Comparison of ENCODE assay signal across 12 mouse cellular contexts in genomic region chr2:13235696-13236095, GRCm38 (mm10). TPM values are rescaled to one million over a fixed set of nuclear protein-coding genes. Genes with fewer than 3 reads are reported as not detected.
DNase-seq lines count a peak whose midpoint lies in the region; ATAC-seq lines count a peak whose summit lies in the region.
"Had no signal": no experiment of that assay in that cellular context is flagged by ENCODE, and none has a peak within 500 bp of the region (broad histone marks: within the 10 kb centered on the region; RNA-seq: fewer than 3 reads in every experiment).

No protein-coding gene starts in this region.

- DNase-seq in gastrocnemius, adult 18-20 months (ENCODE audit: low spot score) = peak; percentile 42
- DNase-seq in gastrocnemius, postnatal 14 days = no peak
- DNase-seq in heart, embryonic 10.5 days (ENCODE audit: low spot score) = peak; percentile 72
- DNase-seq in ovary, postnatal 36 days (ENCODE audit: low spot score) = peak; percentile 10
- DNase-seq in right cerebral cortex, adult 2 months (ENCODE audit: low spot score in 2 of 2) = no peak
- DNase-seq in right cerebral cortex, postnatal 4 days = no peak
- DNase-seq: B cell, adult 2 months; thymus, postnatal 4 days had no signal

- WGBS in midbrain, embryonic 13.5 days = 76% methylated on average over 5 of the region's 5 CpGs
- WGBS in midbrain, embryonic 15.5 days = 72% methylated on average over 5 of the region's 5 CpGs
- 51% methylated on average over 5 of the region's 5 CpGs for WGBS in heart, embryonic 10.5 days

- no peak overlapping the region for H3K4me3 ChIP-seq in midbrain, embryonic 13.5 days (replicated peaks)
- H3K4me3 ChIP-seq in midbrain, embryonic 15.5 days = no peak overlapping the region
- no peak overlapping the region for H3K4me3 ChIP-seq in heart, embryonic 10.5 days
- H3K4me3 ChIP-seq: left cerebral cortex, adult 2 months; midbrain, embryonic 12.5 days had no signal

- intact Hi-C loops in gastrocnemius, postnatal 14 days (cut with DNase I; ENCODE audit: low total_unique reads) = no loop called here

- H3K27ac ChIP-seq in midbrain, embryonic 13.5 days = no peak overlapping the region
- no peak overlapping the region for H3K27ac ChIP-seq in midbrain, embryonic 15.5 days
- no peak overlapping the region for H3K27ac ChIP-seq in heart, embryonic 10.5 days
- H3K27ac ChIP-seq: left cerebral cortex, adult 2 months; midbrain, embryonic 12.5 days had no signal

- no peaks in the 10 kb centered on the region for H3K27me3 ChIP-seq in midbrain, embryonic 13.5 days
- H3K27me3 ChIP-seq in midbrain, embryonic 15.5 days (replicated peaks) = no peaks in the 10 kb centered on the region
- no peaks in the 10 kb centered on the region for H3K27me3 ChIP-seq in heart, embryonic 10.5 days (ENCODE audit: insufficient read depth, poor library complexity, severe bottlenecking)
- H3K27me3 ChIP-seq: midbrain, embryonic 12.5 days had no signal

- ATAC-seq in midbrain, embryonic 13.5 days = 0 out of 2 replicates have a peak, but pooled peaks have one; percentile 38
- no peak for ATAC-seq in midbrain, embryonic 15.5 days (replicated peaks)

- H3K4me1 ChIP-seq in midbrain, embryonic 13.5 days (replicated peaks) = peaks cover 16% of the 10 kb centered on the region
- H3K4me1 ChIP-seq in midbrain, embryonic 15.5 days = no peaks in the 10 kb centered on the region
- H3K4me1 ChIP-seq in heart, embryonic 10.5 days = peaks cover 21% of the 10 kb centered on the region

- no peak overlapping the region for H3K9ac ChIP-seq in midbrain, embryonic 13.5 days (replicated peaks)
- H3K9ac ChIP-seq in midbrain, embryonic 15.5 days = no peak overlapping the region
- H3K9ac ChIP-seq: midbrain, embryonic 12.5 days had no signal

- no peaks in the 10 kb centered on the region for H3K9me3 ChIP-seq in midbrain, embryonic 13.5 days
- H3K9me3 ChIP-seq in midbrain, embryonic 15.5 days = no peaks in the 10 kb centered on the region
- H3K9me3 ChIP-seq in heart, embryonic 10.5 days = no peaks in the 10 kb centered on the region
- H3K9me3 ChIP-seq: midbrain, embryonic 12.5 days had no signal

- no peak overlapping the region for H3K4me2 ChIP-seq in midbrain, embryonic 13.5 days (replicated peaks)
- no peak overlapping the region for H3K4me2 ChIP-seq in midbrain, embryonic 15.5 days
- H3K4me2 ChIP-seq: midbrain, embryonic 12.5 days had no signal

- H3K36me3 ChIP-seq in midbrain, embryonic 13.5 days = no peaks in the 10 kb centered on the region
- H3K36me3 ChIP-seq in midbrain, embryonic 15.5 days (replicated peaks) = no peaks in the 10 kb centered on the region
- H3K36me3 ChIP-seq in heart, embryonic 10.5 days = peaks cover 8% of the 10 kb centered on the region; the same call in 1 of the 2 replicates
- H3K36me3 ChIP-seq: midbrain, embryonic 12.5 days had no signal

RNA-seq across cellular contexts. Expression of gene Rsu1, which starts 35.5 kb away (rescaled TPM):
- 10 to 100 TPM; 29.2 to 30.5 TPM for total RNA-seq in gastrocnemius, adult 18-20 months (2021)
- 10 to 100 TPM; 49.3 to 53.0 TPM for total RNA-seq in gastrocnemius, postnatal 14 days (2021)
- polyA plus RNA-seq in midbrain, embryonic 13.5 days (2015; fragmentation: Nextera tagmentation; extraction: Ambion mirVana) = 49.0 and 50.8 TPM in 2 replicates
- 59.0 and 63.0 TPM in 2 replicates for polyA plus RNA-seq in midbrain, embryonic 15.5 days (2015; fragmentation: Nextera tagmentation; extraction: Ambion mirVana)
- polyA plus RNA-seq in heart, embryonic 10.5 days (2016; fragmentation: Nextera tagmentation; extraction: Ambion mirVana) = 130 and 133 TPM in 2 replicates

Comparison
In these comparisons a context has a peak if more than half of its experiments do, and no peak if none do; other contexts are left out.
1. DNase-seq: peak in gastrocnemius, adult 18-20 months (single experiment), heart, embryonic 10.5 days (single experiment) and ovary, postnatal 36 days (single experiment); none in gastrocnemius, postnatal 14 days (single experiment), right cerebral cortex, adult 2 months (0 of 2) and right cerebral cortex, postnatal 4 days (single experiment).